Mouse (Mus musculus): ENCODE results near the gene Nme3.

GRCm38 (mm10) chr17:24894995-24895547 lies 1.2 kb upstream of the Nme3 start, which contains the start of the genes Eme2 and Mrps34:
- TF ChIP-seq CTCF (IDR thresholded peaks at IDR 0.05): no peak
- no peak for TF ChIP-seq EP300 (IDR thresholded peaks at IDR 0.05)
